Mouse (Mus musculus) liver, embryonic 15.5 days (tissue): Measurements from ENCODE around the gene Pa2g4. TPM values are rescaled to one million over a fixed set of nuclear protein-coding genes. Genes with fewer than 3 reads are reported as not detected.
"Not testable (repeated sequence)": the region's sequence is repeated elsewhere in the genome, so short reads cannot be mapped to it uniquely, and the experiment has no call there.

Experiments
- ATAC-seq: fragments of 200-750 bp; cut with Nextera tagmentation; 2 replicates; pipeline ENCODE4 v1.8.0; 2017; ENCODE audit warnings: moderate number of reproducible peaks, mild to moderate bottlenecking, moderate library complexity; ENCODE audit not compliant: insufficient read depth
- H3K27ac ChIP-seq: fragments of 300-500 bp; sonication (generic); replicated peaks from 2 replicates; pipeline ENCODE4 v1.5.1; 2015; ENCODE audit warnings: mild to moderate bottlenecking, inconsistent platforms
- H3K27me3 ChIP-seq: fragments of 300-500 bp; sonication (generic); 2 replicates; pipeline ENCODE4 v1.6.1; 2015; ENCODE audit warnings: mild to moderate bottlenecking, inconsistent platforms
- H3K36me3 ChIP-seq: fragments of 300-500 bp; sonication (generic); replicated peaks from 2 replicates; pipeline ENCODE4 v1.6.1; 2015; ENCODE audit warnings: moderate library complexity, mild to moderate bottlenecking, inconsistent platforms
- H3K4me1 ChIP-seq: fragments of 300-500 bp; sonication (generic); replicated peaks from 2 replicates; pipeline ENCODE4 v1.6.1; 2015; ENCODE audit warnings: inconsistent platforms
- H3K4me2 ChIP-seq: fragments of 300-500 bp; sonication (generic); 2 replicates; pipeline ENCODE4 v1.6.1; 2015; ENCODE audit warnings: moderate library complexity, mild to moderate bottlenecking, inconsistent platforms
- H3K4me3 ChIP-seq: fragments of 300-500 bp; sonication (generic); replicated peaks from 2 replicates; pipeline ENCODE4 v1.5.1; 2015; ENCODE audit warnings: mild to moderate bottlenecking, inconsistent platforms
- H3K9ac ChIP-seq: fragments of 300-500 bp; sonication (generic); 2 replicates; pipeline ENCODE4 v1.6.1; 2015; ENCODE audit warnings: moderate library complexity, mild to moderate bottlenecking, inconsistent platforms
- H3K9me3 ChIP-seq: fragments of 300-500 bp; sonication (generic); replicated peaks from 2 replicates; pipeline ENCODE4 v1.6.1; 2016; ENCODE audit warnings: inconsistent platforms
- WGBS: fragments of 180-500 bp; shearing (Covaris S2); methylation state at CpG from one replicate; pipeline ENCODE4 v1.1.7; 2015; ENCODE audit warnings: mixed read lengths; ENCODE audit not compliant: insufficient replicate concordance; 5-methylcytosine and 5-hydroxymethylcytosine counted together
- polyA plus RNA-seq: library from polyadenylated mRNA; unstranded; fragments of >200 nt; fragmentation: Nextera tagmentation; extraction: Ambion mirVana; gene quantifications from 2 replicates; pipeline ENCODE4 v1.2.1, GENCODE M21; 2015

The Pa2g4 gene
- polyA plus RNA-seq, 1 experiment from 2014 or later, result 119 TPM

GRCm38 (mm10) chr10:128578330-128578729, 12.5 kb upstream of the Pa2g4 start:
- no peak for ATAC-seq
- Histone ChIP-seq H3K27me3 (peaks cover 17% of the 10 kb centered on the region), H3K9ac (no peak overlapping the region), H3K4me2 (no peak overlapping the region), H3K36me3 (peaks cover 18% of the 10 kb centered on the region), H3K4me3 (no peak overlapping the region), H3K4me1 (no peaks in the 10 kb centered on the region), H3K27ac (no peak overlapping the region), H3K9me3 (no peaks in the 10 kb centered on the region)
- WGBS, result 46% methylated on average over 11 of the region's 11 CpGs

DNA sequence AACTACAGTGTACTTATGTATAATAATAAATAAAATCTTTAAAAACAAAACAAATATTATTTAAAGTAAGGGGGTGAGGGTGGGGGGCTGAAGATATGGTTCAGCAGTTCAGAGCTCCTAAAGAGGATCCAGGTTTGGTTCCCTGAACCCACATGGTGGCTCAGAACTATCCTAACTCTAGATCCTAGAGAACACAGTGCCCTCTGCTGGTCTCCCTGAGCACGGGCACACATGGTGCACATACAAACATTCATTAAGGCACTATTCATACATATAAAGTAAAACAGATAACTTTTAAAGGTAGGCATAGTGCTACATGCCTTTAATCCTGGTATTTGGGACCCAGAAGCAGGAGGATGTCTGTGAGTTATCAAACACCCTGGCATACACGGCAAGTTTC, 9.3 kb upstream of the Pa2g4 start:
- H3K36me3 ChIP-seq, result peaks cover 33% of the 10 kb centered on the region
- no peak for ATAC-seq
- no peak overlapping the region for H3K4me2 ChIP-seq
- H3K27ac ChIP-seq, result no peak overlapping the region
- no peak overlapping the region for H3K4me3 ChIP-seq
- WGBS, result 82% methylated on average over 2 of the region's 2 CpGs
- no peaks in the 10 kb centered on the region for H3K4me1 ChIP-seq
- H3K27me3 ChIP-seq, result peaks cover 15% of the 10 kb centered on the region
- no peaks in the 10 kb centered on the region for H3K9me3 ChIP-seq
- no peak overlapping the region for H3K9ac ChIP-seq

GRCm38 (mm10) chr10:128565206-128565787, 490 bp downstream of the Pa2g4 start:
- WGBS, result 0% methylated on average over 46 of the region's 46 CpGs

DNA sequence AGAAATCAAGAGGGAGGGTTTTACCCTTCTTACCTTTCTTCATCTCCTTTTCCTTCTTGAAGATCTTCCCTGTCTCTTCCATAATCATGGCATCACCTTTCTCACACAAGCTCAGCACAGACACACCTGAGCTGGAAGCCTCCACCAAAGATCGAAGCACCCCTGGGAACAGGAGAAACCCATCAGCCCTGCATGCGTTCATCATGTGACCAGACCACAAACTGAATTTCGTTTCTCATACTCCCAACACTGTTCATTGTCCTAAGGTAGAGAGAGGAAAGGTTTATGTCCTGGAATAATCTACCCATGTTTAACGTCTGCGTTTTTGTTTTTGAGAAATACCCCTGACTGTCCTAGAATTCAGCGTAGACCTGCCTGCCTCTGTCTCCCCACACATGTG, 2.2 kb downstream of the Pa2g4 start:
- peaks cover 54% of the 10 kb centered on the region for H3K36me3 ChIP-seq
- peak overlapping the region; percentile 85 for H3K4me2 ChIP-seq

More at GRCm38 (mm10) chr10:128565206-128565787, 490 bp downstream of the Pa2g4 start:
- Histone ChIP-seq H3K4me1 (peaks cover 30% of the 10 kb centered on the region), H3K4me3 (peak overlapping the region; percentile 95), H3K9ac (peak overlapping the region; percentile 97), H3K4me2 (peak overlapping the region; percentile 85), H3K27me3 (peaks cover 4% of the 10 kb centered on the region; the same call in 1 of the 2 replicates), H3K27ac (peak overlapping the region; percentile 99), H3K9me3 (no peaks in the 10 kb centered on the region), H3K36me3 (peaks cover 37% of the 10 kb centered on the region)
- peak; percentile 8 for ATAC-seq

GRCm38 (mm10) chr10:128556963-128557362, 8.8 kb downstream of the Pa2g4 start:
- Histone ChIP-seq H3K4me3 (no peak overlapping the region), H3K4me1 (no peaks in the 10 kb centered on the region), H3K27me3 (no peaks in the 10 kb centered on the region), H3K4me2 (no peak overlapping the region), H3K9ac (no peak overlapping the region), H3K9me3 (no peaks in the 10 kb centered on the region), H3K36me3 (peaks cover 51% of the 10 kb centered on the region), H3K27ac (no peak overlapping the region)
- WGBS, result 77% methylated on average over 6 of the region's 6 CpGs
- no peak for ATAC-seq

More for the DNA sequence above, 2.2 kb downstream of the Pa2g4 start:
- Histone ChIP-seq H3K27ac (no peak overlapping the region), H3K27me3 (no peaks in the 10 kb centered on the region), H3K4me1 (peaks cover 30% of the 10 kb centered on the region), H3K4me3 (peak overlapping the region; percentile 95), H3K9me3 (no peaks in the 10 kb centered on the region), H3K9ac (no peak overlapping the region; the same call in 1 of the 2 replicates)
- 72% methylated on average over 6 of the region's 6 CpGs for WGBS
- ATAC-seq, result no peak

- Histone ChIP-seq H3K9ac (no peak overlapping the region), H3K27ac (no peak overlapping the region), H3K36me3 (peaks cover 44% of the 10 kb centered on the region), H3K4me1 (no peaks in the 10 kb centered on the region), H3K9me3 (no peaks in the 10 kb centered on the region), H3K27me3 (no peaks in the 10 kb centered on the region), H3K4me3 (no peak overlapping the region), H3K4me2 (no peak overlapping the region)
- no peak for ATAC-seq
Measured at GRCm38 (mm10) chr10:128556286-128556685, 9.5 kb downstream of the Pa2g4 start.

GRCm38 (mm10) chr10:128555567-128555966, 10.2 kb downstream of the Pa2g4 start:
- not testable (repeated sequence) for H3K4me2 ChIP-seq, H3K27ac ChIP-seq, H3K27me3 ChIP-seq, H3K4me3 ChIP-seq, ATAC-seq, H3K4me1 ChIP-seq, H3K9me3 ChIP-seq, H3K9ac ChIP-seq
- 30% methylated on average over 1 of the region's 1 CpGs for WGBS
- peaks cover 37% of the 10 kb centered on the region for H3K36me3 ChIP-seq

GRCm38 (mm10) chr10:128550144-128550823, 15.5 kb downstream of the Pa2g4 start:
- H3K36me3 ChIP-seq, H3K4me3 ChIP-seq, H3K27me3 ChIP-seq, H3K9ac ChIP-seq, H3K9me3 ChIP-seq, ATAC-seq: not testable (repeated sequence)
- Histone ChIP-seq H3K4me2 (0 out of 2 replicates have a peak overlapping the region, but pooled peaks have one; percentile 90), H3K27ac (0 out of 2 replicates have a peak overlapping the region, but pooled peaks have one; percentile 94), H3K4me1 (peaks cover 22% of the 10 kb centered on the region)
- WGBS, result 62% methylated on average over 11 of the region's 11 CpGs

DNA sequence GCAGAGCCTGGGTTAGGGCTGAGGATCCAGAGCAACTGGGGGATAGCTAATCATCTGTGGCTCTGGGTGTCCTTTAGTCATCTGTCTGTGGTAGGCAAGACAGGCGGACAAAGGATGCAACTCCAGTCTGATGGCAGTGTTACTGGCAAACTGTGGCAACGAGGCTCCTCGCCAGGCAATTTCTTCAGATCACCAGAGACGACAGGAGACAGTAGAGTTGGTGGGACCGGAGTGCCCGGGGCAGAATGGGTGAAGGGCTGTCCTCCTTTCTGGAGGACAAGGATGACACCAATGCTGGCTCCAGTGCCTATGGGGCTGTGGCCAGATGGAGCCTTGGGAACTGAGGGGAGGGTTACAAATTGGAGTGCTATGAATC, 16.1 kb downstream of the Pa2g4 start:
- not testable (repeated sequence) for H3K9me3 ChIP-seq, ATAC-seq

DNA sequence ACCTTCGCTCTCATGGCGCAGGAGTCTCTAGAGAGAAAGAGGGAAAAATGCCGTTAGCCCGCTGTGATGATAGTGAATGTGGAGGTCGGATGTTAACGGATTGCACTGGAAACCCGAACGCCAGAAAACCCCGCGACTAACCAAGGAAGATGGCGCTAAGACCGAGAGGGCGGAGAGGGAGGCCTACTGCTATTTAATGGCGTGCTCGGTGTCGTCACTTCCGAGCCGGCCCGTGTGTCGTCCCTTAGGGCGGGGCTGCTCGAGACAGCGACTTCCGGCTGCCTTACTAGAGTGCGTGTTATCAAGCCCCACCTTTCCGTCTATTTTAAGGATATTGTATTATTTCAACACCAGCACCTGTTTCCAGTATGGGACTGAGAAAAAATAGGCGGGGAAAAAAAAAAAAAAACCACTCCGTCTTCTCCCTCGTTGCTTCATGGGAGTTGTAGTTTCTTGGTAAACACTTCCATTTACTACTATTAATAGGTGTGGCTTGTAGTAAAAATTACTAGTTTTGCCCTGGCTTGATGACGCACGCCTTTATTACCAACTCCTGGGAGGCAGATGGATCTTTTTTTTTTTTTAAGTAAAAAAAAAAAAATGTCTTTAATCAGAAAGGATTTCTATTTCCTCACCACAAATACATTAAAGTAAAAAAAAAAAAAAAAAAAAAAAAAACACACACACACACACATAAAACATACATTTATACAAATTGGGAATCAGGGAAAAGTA, 16.7 kb downstream of the Pa2g4 start, which contains the start of gene Rpl41:
Gene Rpl41, minus strand, starts transcription at position 359 of the 735 bp plus-strand sequence.
- Histone ChIP-seq H3K4me2 (peak within 1 kb of the TSS; percentile 90), H3K36me3 (peaks cover 18% of the 10 kb centered on the region), H3K4me3 (peak within 1 kb of the TSS; percentile 89), H3K27me3 (no peaks in the 10 kb centered on the region), H3K9me3 (no peaks in the 10 kb centered on the region), H3K27ac (peak within 1 kb of the TSS; percentile 94), H3K9ac (peak within 1 kb of the TSS; percentile 68), H3K4me1 (peaks cover 22% of the 10 kb centered on the region)
- WGBS, result under 1% methylated on average over 31 of the region's 31 CpGs
- peak; percentile 80 for ATAC-seq

More for the DNA sequence above, 16.1 kb downstream of the Pa2g4 start:
- peaks cover 13% of the 10 kb centered on the region for H3K36me3 ChIP-seq
- peak overlapping the region; percentile 90 for H3K4me2 ChIP-seq
- peak overlapping the region; percentile 94 for H3K27ac ChIP-seq
- H3K27me3 ChIP-seq, result not testable (repeated sequence)
- WGBS, result 53% methylated on average over 6 of the region's 6 CpGs
- peak overlapping the region; percentile 89; the same call in 1 of the 2 replicates for H3K4me3 ChIP-seq
- peaks cover 22% of the 10 kb centered on the region for H3K4me1 ChIP-seq
- 0 out of 2 replicates have a peak overlapping the region, but pooled peaks have one; percentile 26 for H3K9ac ChIP-seq
